Mouse (Mus musculus) left cerebral cortex, adult 18-20 months (tissue): Measurements from ENCODE around the gene Zp3r. TPM values are rescaled to one million over a fixed set of nuclear protein-coding genes. Genes with fewer than 3 reads are reported as not detected.
"Not testable (repeated sequence)": the region's sequence is repeated elsewhere in the genome, so short reads cannot be mapped to it uniquely, and the experiment has no call there.

ENCODE experiments used
- DNase-seq, 2 experiments: peaks; one replicate each; pipeline ENCODE4 v3.0.0; 2021 to 2022; ENCODE audit warnings: low spot score in 2 of 2, mixed read lengths in 1 of 2
- long read RNA-seq, 2 experiments: library from polyadenylated mRNA; stranded (forward); transcript quantifications; one replicate each; pipeline ENCODE4 v2.0.0; 2021
- total RNA-seq, 2 experiments: library from RNA; stranded (reverse); gene quantifications; 2 replicates each; pipeline ENCODE4 v1.2.3; 2021

Zp3r gene
- total RNA-seq = not detected
- long read RNA-seq, experiment 1 = 0 reads
- long read RNA-seq, experiment 2 = 0 reads

DNA sequence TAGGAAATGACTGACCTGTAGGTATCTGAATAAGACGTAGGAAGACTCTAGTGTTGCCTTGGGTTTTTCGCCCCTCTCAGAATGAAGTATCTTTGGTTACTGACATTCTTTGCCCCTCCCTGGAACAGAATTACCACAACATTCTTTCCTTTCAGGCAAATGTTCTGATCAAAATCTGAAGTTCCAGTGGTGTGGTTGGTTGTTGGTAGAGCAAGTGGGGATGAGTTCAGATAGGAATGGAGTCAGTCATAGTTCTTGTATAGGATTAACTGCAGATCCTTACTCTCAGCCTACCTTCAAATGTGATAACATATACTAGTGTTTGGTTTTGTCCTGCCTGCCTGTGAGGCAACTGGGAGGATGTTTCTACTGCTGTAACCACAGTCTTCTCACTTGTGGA is at the start of gene Zp3r:
Gene Zp3r, minus strand, starts transcription at position 101 of the 400 bp plus-strand sequence.
- no peak for DNase-seq

- DNase-seq = no peak
Observed at GRCm38 (mm10) chr1:130678551-130678950, 49.1 kb upstream of the Zp3r start.

GRCm38 (mm10) chr1:130663576-130663975 is 34.2 kb upstream of the Zp3r start:
- not testable (repeated sequence) for DNase-seq

- no peak for DNase-seq
Observed at GRCm38 (mm10) chr1:130661454-130661853, 32.0 kb upstream of the Zp3r start, which contains the start of gene C4bp. C4bp (minus strand) TSS chr1:130661632.

GRCm38 (mm10) chr1:130659641-130660040 is 30.2 kb upstream of the Zp3r start:
- DNase-seq = not testable (repeated sequence)

DNA sequence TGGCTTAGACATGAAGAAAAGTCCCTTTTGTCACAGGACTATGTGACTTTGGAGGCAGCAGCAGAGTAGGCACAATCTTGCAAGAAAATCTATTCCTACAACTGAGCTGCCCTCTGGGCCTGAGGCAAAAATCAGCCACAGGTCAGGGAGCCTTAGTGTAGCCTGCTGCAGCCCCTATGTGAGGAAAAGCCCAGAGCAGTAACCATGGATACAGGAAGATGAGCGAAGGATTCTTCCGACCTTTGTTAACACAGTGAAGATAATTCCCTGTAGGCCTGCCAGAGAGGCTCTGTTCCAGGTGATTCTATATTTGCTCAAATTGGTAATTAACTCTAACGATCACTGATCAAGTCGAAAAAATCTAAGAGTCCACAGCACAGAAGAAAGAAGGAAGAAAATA is 14.7 kb upstream of the Zp3r start:
- DNase-seq = no peak

DNA sequence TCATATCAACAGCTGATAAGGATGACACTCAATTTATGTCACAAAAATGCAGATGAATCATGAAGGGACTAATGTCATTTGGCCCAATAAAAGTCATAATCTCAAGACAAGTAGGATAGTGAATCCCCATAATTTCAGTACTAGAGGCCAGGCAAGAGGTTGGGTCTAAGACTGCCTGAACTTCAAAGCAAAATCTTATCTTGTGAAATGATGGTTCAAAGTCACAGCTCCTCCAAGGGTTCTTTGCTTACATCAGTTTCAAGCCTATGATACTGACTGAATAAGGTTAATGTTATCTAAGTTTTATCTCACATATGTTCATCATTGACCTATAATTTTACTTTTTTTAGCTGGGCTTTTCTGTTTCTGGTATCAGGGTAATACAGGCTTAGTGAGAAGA is 11.5 kb upstream of the Zp3r start:
- DNase-seq = no peak

DNA sequence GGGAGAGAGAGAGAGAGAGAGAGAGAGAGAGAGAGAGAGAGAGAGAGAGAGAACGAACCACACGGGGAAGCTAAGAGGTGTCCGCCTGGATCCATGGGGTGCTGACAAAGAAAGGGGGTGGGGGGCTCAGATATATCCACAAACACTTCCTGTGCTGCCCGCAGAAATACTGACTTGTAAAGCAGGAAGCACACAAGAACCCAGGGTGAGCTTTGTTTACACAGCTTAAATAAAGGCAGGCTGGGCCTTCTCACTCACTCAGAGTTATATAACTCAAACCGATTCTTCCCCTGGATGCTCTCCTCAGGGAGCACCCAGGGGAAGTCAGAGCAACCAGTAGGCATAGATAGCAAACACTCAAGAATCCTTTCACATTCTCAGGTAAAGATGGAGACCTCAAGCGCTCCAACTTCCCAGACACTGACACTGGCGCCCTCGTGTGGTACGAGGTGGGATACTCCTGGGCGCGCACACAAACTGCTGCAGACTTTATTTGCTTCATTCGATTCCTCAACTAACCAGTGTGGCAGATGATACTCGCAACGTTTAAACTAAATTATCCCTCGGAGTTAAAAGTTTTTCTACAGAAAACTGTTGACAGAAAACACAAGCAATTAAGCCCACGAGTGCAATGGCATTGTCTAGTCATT is 4.5 kb upstream of the Zp3r start:
- peak; percentile 64 to 67 for DNase-seq

DNA sequence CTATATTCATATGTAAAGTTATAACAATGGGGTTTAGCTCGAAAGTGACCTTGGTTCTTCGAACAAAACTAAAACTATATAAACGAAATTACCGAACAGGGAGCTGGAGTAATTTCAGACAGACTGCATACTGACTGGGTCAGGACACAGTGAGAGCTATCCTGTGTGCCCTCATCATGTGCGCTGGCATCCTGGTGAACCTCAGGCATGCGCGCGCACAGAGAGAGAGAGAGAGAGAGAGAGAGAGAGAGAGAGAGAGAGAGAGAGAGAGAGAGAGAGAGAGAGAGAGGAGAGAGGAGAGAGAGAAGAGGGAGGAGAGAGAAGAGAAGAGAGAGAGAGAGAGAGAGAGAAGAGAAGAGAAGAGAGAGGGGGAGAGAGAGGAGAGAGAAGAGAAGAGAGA is 3.9 kb upstream of the Zp3r start:
- no peak for DNase-seq

- no peak for DNase-seq
Observed at GRCm38 (mm10) chr1:130596291-130596690, 33.1 kb downstream of the Zp3r start.

GRCm38 (mm10) chr1:130588659-130589058 is 40.8 kb downstream of the Zp3r start:
- DNase-seq = no peak

DNA sequence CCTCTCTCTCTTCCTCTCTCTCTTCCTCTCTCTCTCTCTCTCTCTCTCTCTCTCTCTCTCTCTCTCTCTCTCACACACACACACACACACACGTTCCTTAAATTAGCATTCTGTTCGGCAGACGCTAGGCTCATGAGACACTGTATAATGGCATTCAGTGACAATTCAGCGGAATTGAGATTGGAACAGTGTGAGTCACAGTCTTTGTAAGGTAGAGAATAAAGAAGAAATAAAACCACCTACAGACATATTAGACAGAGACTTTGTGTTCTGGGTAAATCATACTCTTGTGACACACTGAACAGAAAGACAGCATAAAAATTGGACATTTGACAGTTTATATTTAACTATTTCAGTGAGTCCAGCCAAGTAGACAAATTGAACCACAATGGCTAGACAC is 53.0 kb downstream of the Zp3r start:
- no peak for DNase-seq

DNA sequence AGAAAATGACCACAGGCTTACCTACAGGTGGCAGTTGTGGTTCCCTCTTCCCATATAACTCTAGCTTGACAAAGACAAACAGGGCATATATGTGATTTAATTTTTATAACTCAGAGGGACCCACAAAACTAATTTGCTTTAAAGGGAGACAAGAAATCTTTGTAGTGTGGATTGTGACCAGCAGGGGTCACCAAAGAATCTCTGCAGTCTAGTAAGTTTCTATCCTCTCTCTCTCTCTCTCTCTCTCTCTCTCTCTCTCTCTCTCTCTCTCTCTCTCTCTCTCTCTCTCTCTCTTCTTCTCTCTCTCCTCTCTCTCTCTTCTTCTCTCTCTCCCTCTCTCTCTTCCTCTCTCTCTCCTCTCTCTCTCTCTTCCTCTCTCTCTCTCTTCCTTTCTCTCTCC is 53.5 kb downstream of the Zp3r start:
- peak; percentile 52 to 65 for DNase-seq

DNA sequence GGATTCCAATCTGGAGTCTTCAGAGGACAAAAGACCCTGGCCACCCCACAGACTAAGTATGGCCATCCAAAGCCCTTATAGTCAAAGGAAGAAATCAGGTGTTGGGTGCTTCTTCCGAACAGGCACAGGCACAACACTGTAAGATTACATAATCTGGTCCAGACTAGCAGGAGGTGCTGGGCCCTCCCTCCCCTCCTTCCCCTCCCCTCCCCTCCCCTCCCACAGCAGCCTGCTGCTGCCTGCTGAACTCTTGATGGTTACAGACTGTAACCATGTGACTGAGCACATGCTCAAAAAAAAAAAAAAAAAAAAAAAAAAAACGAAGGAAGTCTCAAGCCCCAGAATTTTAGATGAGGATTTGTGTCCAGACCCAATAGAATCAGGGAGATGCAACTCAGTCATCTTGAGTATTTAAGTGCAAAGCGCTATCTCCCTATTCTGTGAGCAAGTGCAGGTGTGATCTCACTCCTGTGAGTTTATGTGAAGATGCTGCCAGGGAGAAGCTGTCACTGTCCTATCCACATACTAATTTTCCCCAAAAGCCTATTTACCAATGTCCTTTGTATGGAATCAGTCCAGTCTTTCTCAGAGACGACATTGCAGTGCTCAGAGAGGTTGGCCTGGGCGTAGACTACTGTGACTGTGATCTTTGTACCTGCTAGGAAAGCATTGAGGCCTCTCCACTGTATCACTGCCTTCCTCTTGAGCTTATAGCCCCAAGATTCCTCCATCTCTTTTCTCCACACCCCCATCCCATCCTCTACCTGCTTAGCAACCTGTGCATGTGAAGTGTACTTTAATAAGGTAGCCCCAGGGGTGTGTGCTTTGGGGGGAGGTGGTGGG is 77.8 kb downstream of the Zp3r start:
- DNase-seq = no peak

DNA sequence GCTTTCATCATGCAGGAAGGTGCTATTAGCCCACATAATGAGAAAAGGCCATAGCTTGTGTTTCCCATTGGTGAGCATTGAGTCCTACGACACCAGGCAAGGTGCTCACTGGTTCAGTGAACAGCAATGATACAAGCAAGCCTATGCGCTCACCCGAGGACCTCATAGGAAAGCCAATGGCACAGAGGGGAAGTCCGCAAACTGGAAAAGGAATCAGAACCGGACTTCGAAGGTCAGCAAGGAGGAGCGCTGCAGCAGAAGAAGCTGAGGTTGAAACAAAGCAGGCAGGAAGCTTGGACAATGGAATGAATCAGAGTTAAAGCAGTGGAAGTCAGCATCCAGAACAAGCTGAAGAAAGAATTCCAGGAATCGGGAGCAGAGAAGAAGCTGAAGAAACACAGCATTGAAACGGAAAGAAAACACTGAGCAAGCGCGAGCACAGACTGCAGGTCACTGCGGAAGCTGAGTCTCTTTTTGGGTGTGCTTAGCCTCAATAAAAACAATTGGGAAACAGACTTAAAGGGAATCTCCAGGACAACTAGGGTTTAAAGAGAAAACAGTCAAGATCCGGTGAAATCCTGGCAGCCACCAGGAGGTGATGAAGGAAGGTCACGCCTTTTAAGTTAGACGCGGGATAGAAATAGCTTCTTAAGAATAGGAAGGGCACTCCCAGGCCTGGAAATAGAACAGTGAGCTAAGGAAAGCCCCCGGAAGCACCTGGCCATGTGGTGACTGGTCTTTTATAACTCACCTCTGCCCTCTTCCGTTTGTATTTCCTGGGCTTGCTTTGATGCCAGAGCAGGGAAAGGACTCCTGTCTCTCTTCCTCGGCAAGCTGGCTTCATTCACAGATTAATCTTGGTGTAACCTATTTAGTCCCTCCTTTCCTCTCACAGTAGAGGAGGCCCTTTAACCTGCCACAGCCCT is 78.9 kb downstream of the Zp3r start:
- no peak for DNase-seq

DNA sequence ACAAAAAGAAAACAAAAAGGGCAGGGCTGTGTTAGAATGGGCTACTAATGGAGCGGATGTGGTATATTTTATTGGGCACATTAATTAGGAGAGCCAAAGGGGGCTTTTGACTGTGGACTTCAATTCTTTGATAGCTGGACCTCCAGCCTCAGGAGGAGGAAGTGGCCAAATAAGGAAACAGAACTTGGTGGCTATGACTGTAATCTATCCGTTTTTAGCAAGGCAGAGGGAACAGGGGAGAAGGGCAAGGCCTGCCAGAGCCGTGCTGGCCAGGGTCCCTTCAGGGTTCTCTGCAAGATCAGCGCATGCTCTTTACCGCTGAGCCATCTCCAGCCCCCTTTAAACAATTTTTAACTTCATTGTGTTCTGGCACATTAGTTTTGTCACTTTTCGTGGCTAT is 79.7 kb downstream of the Zp3r start:
- DNase-seq = no peak

DNA sequence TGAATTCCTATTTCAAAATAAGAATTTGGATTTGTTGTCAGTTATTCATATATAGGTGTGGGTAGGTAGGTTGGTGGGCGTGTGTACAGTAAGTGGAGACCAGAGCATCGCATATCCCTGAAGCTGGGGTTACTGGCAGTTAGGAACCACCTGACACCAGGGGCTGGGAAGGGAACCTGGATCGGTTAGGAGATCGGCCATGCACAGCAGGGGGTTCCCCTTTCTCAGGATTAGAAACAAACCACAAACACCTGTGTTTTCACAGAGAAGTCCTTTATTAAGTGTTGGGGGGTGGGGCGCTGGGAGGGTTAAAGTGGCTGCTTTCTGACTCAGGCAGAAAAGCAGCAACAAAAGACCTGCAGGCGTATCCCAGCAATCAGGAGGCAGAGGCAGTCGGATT is 80.3 kb downstream of the Zp3r start:
- no peak for DNase-seq

GRCm38 (mm10) chr1:130547674-130548429 is 81.6 kb downstream of the Zp3r start:
- DNase-seq = peak; percentile 27 to 39
